Mouse (Mus musculus): ENCODE measurements around the gene Cdh23.

Cdh23 gene

DNA sequence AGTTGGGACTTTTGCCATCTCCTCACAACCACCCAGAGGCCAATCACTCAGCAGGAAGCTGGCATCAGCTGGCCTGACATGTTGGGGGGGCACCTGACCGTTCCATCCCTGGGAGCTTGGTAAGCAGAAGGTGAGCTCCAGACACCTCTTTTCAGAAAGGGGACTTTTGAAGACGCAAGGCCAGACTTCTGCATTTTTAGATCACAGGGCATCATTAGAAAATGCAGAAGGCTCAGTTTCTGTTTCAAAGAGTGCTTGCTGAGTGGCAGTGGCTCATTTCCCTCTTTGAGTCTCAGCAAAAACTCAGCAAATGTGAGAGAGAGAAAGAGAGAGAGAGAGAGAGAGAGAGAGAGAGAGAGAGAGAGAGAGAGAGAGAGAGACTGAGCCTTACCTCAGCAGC is 8.8 kb upstream of the Cdh23 start:
- DNase-seq: no peak

DNA sequence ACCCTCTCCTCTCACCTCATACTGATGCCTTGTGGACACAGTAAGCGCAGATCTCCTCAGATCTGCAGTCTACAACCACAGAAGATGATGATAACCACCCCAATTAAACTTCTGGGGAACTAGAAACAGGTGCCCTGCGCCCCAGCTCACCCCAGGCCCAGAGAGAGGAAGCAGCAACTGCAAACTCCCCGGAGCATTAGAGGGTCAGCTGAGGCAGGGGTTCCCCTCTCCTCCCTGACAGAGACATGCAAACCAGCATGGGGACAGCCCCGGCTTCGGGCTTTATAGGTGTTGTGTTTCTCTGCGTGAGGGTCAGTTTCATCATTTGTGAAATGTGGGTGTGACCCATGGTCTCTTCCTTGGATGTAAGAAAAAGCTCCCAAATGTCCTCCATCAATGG is 1.5 kb upstream of the Cdh23 start:
- DNase-seq: no peak

DNA sequence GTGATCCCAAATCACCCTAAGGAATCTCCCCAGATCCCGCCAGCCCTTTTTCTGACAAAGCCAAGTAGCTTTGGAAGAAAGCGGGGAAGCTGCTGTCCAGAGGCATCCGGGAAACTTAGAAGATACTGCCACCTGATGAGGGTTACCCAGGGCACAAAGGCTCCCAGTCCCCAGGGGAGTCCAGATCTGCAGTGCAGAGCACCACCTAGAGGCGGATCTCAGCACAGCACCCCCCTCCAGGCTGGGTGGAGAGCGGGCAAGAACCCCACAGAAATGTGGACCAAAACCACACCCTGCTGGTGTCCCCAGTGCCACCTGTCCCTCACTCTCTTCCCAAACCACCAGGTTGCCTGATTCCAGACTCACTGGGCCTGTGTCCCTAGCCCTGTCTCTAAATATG is 685 bp upstream of the Cdh23 start:
- DNase-seq: peak; percentile 20

DNA sequence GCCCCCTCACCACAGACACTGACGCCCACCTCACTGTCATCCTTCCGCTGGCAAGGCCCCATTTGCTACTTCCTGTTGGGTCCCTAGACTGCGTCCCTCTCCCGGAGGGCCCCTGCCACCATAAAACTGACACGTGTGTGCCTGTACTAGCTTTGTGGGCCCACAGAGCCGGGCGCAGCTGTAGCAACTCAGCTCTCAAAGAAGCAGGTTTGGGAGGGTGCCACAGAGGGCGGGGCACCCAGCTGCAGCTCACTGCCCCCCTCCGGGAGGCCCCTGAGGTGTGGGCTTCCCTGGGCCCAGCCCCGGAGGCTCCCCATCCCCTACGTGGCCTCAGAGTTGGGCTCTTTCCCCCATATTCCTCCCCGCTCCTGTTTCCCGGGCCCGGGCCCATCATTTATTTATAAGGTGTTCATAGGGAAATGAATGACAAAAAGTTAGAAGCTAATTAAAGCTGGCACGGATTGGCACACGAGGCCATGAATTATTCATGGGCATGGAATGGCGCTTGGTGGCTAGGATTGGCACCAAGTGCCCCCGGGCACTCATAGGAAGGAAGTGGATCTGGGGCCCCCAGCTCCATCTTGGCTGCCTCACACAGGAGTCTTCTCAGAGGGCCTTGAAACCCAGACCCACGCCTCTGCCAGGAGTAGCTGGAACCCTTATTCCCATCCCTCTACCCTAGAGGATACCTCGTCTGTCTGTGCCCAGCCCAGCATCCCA is 4.5 kb downstream of the Cdh23 start:
- DNase-seq: no peak

DNA sequence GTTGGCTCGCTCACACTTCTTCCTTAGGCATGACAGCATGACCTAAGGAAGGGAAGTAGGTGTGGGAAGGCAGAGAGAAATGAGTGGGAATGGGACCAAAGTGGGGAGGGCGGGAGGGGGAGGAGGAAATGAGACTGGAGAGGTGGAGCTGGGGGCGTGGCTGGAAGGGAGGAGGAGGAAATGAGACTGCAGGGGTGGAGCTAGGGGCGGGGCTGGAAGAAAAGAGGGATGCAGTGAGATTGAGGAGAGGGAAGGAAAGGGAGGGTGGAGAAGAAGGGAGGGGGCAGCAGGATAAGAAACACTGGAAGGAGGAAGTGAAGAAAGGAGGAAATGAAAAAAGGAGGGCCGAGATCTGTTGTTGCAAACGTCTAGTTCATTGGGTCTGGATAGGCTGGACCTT is 5.3 kb downstream of the Cdh23 start:
- no peak for DNase-seq

DNA sequence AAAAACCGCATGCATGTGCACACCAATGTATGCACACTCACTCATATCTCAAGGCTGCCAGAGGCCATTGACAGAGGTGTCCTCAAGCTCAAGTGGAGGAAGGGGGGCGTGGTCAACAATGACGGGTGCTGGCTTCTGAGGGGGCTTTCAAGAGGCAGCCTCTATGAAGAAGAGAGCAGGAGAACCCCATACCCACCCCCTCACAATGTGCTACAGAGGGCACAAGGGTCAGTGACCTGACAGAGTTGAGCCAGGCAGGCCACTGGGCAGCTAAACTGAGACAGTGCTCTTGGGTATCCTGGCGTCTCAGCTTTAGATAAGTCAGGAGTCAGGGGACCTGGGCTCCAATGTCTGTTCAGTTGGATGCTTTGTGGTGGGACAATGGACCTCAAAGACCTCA is 6.9 kb downstream of the Cdh23 start:
- DNase-seq: no peak

DNA sequence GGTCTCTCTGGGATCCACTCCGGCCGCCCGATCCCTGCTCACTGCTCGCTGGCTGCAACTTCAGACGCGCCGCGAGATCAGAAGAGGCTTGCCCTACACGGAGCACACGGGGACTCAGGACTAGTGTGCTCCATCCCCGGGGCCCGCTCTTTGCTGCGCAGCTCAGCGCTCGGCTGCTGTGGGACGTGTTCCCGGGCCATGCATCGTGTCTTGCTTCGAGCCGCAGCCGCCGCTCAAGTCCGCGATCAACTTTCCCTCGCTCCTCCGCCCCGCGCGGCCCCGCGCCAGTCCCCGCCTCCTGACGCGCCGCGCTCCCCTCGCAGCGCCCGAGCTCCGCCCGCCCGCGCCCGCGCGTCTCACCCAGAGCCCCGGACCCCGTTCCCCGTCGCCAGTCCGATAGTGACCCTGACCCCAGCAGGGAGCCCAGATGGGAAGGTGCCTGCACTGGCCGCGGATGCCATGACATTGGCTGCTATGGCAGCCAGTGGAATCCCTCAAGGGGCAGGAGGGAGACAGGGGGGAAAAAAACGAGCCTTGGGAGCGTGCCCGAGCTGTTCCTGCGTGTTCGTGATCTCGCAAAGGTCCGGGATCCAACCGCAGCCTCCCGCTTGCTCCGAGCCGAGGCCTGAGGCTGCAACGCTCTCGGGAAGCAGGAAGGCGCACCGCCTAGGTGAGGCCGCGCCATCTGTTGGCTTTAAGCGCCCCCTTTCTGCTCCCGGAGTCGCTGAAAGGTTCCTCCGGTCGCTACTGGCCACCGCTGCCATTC is 9.1 kb downstream of the Cdh23 start:
- DNase-seq: peak; percentile 43

DNA sequence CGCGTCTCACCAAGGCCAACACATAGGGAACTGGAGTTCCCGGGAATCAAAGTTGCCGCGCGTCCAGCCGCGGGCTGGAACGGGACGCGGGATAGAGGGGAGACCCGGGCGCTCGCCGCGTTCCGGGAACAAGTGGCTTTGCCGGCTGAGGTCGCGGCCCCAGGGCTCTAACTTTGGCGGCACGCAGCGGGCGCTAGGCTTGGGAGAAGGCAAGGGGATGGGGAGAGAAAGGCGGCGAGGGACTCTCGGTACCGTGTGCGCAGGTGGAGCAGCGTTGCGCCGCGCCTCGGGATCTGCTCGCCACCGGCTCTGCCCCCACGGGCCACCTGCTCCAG is 9.7 kb downstream of the Cdh23 start:
- no peak for DNase-seq

DNA sequence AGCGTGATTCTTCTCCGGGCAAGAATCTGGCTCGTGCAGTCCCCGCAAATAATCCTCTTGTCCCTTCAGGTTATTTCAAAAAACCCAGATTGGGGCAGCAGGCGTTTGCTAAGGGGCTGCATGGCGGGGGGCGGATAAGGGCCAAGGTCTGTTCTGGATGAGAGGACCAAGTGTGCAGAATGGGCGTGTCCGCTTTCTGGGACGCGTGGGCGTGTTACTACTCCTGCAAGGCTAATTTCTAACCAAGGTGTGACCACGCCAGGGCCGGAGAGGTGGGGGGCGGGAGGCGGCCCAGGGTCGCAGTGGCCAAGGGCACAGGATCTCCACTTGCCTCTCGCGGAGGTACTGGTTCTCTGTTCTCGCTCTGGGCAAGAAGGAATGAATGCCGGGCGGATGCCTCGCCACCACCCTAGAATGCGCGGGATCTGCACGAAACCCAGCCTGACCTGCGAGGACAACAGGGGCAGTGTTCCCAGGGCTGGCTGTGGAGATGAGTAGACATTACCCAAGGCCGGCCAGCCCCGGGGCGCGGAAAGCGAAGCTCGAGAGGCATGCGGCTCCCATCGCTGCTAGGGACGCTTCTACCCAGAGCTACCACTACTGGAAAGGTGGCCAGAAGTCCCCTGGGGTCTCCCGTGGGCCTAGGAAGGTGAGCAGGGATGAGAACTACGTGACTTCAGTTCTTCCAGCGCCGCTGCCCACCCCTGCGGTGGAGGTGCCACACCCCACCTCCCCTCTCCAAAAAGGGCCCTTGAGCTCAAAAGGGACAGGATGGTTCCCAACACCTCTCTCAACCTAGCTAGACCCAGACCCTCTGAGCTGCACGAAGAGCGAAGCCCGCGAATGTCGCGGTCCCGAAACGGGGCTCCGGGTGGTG is 10.3 kb downstream of the Cdh23 start:
- DNase-seq: no peak

DNA sequence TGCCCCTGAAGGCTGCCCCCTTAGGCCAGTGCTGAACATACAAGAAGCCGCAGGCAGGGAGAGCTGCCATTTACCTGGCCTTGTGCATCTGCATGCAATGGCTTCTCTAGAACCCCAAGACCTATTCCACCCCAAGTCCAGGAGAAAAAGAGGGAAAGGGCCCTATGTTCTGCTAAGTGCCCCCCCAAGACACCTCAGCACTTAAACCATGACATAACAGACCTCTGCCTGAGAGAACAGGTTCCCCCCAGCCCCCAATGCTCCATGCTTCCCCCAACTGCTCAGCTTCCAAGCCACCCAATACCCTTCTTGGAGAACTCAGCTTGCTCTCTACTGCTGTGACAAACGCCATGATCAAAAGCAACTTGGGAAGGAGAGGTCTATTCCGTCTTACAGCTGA is 17.4 kb downstream of the Cdh23 start:
- DNase-seq: no peak

DNA sequence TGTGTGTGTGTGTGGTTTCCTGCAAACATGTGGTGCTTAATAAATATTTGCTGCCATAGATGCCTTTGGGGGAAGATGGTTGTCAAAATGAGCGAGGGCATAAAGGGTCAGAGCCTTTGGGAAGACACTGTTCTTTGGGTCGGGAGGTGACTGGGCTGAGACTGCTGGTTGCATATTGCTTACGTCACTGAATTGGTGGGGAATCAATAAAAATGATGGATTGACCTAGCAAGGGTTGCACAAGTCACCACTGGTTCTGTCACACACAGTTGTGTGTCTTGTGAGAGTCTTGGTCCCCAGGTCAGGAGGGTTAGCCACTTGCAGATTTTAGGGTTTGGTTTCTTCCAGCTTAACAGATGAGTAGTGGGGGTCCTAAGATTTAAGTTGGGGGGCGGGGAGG is 19.0 kb downstream of the Cdh23 start:
- DNase-seq: no peak

DNA sequence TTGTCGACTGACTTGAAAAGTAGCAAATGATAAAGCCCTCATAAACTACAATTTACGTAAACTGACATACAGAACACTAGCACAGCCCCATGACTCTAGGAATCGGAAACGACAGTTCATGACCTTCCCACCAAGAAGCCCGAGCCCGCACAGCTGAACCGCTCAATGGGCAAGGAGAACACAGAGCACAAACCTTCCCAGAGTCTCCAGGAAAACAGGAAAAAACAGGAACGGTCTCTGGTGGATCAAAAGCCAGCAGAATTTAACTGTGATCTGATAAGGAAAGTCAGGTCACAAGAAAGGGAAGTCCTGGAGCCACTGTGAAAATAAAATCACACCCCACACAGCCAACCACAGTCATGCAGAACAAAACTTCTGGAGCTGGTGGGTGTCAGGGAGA is 26.1 kb downstream of the Cdh23 start:
- DNase-seq: no peak

DNA sequence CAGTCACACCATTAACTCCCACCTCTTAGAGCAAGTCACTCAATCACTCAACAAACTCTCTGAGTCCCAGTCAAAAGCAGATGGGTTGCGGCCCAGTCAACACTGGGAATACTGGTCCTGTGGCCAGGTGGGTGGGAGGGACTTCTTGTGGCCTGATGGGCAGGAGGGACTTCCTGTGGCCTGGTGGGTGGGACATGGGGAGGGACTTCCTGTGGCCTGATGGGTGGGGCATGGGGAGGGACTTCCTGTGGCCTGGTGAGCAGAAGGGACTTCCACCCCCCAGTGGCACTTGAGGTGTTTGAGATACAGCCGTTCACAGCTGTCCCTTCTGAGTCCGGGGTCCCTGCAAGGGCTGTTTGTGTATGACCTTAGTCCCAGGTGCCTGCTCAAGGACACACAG is 27.7 kb downstream of the Cdh23 start:
- DNase-seq: no peak

DNA sequence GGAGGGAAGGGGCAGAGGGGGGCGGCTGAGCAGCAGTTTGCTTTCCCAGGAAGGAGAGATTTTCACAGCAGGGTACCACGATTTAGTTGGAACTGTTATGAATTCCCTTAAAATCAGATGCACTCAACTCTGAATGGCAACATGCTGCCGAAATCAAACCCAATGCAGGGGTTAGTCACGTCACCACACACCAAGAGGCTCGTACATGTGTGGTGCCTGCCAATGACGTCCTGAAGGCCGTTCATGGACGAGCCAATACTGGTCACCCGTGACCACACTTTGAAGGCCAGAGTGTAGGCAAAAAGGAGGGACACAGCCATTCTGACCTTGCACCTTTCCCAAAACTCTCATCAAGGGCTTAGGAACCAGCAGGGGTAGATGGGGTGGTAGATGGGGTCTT is 35.3 kb downstream of the Cdh23 start:
- no peak for DNase-seq

DNA sequence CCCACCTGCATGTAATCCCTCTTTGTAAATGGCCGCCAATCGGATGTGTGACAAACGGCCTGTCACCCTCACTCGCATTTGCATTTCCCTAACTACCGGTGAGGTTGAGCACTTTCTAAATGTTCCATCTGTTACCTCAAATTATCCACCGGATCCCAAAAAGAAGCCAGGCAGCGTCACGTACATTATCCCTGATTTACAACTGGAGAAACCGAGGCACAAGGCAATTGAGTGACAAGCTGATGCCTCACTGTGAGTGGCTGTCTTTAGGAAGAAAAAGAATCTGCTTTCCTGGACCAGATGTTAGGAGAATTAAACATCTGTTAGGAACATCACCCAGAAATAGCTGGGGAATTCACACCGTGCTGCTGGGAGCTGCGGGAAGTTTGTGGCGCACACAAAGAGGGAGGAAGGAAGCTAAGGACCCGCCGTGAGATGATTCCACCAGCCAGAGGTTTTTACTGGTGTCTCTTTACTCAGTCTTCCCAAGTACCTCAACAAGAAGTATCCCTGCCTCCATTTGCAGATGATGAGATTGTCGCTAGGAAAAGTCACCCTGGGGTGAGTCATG is 36.8 kb downstream of the Cdh23 start:
- DNase-seq: no peak

DNA sequence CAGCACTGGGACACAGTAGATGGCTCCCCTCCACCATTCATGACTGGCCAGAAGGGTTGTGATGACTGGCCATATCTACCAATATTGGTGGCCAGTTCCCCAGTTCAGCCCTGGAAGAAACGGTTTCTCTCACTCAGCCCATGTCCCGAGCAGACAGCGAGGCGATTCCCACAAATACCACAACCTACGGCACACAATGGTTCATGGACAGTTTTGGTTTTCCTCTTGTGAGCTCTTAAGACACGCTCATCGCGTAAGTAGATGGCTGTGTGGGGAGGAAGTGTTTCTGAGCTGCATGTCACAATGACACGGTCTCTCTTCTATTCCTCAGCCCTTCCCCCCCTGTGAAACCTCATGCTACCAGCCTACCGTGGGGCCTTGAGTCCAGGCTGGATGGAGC is 38.1 kb downstream of the Cdh23 start:
- no peak for DNase-seq

DNA sequence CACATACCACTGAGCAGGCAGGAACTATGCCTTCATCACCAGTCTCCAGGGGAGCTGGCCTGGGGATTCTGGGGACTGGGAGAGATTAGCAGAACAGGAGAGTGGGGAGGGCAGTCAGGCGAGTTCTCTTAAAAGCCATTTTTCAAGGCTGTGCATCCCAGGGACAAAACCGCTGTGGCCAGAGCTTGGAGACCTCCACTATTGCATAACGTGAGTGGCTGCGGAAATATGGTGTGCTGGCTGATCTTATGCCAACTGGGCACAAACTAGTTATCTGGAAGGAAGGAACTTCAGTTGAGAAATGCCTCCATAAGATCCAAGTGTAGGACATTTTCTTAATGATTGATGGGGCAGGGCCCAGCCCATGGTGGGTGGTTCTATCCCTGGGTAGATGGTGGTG is 42.6 kb downstream of the Cdh23 start:
- DNase-seq: no peak

DNA sequence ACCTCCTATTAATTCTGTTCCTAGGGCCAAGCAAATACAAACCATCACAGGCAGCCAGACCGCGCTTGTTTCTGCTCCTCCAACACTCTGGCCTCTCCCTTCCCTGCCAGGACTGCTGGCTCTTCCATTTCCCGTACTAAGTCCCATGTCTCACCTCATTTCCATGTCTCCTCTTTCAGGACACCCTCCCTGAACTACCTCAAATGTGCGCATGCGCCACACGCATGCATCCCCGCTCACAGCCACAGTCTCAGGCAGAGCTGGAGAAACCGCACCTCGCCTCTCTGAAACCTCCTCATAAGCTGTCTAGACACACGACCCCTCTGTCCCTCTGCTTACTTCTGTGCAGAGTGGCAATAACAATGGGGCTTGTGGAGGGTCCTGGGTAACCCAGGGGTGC is 43.2 kb downstream of the Cdh23 start:
- DNase-seq: no peak

DNA sequence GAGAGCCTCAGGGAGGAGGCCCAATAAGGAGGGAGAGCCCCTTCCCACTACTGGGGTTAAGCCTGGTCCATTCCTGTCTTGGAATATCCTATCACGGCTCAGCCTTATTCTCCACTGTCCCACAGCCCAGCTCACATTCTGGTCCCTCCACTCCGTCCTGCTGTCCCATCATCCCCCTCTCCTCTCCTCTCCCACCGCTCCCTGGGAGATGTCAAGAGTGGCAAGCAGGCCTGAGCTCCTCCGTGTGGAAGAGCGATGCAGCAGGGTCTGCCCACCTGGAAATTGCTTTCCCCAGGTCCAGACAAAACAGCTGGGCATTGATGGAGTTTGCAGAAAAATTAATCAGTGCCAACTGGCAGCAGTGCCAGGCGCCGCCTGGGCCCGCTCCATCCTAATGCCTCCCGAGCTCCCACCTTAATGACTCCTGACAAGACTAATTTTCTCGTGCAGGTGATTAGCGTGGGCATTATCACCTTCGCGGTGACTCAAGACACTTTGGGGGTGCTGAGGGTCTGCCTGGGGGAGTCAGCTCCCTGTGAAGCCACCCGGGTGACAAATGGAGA is 52.1 kb downstream of the Cdh23 start:
- DNase-seq: no peak

DNA sequence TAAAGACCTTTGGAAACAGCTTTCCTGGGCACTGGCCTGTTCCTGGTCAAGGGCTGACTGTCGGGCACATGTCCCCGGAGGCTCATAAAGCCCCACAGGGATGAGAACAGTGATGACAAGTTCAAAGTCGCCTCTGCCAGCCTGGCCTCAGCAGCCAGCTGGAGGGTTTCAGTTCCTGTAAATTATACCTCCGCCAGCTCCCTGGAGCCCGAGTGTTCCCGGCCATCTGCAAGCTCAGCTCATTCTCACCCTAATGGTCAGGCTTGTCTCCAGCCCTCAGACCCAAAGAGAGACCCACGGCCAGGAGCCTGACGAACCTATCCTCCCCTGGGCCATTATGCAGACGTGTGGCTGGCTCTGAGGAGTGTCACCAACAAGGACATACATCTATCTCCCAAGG is 57.0 kb downstream of the Cdh23 start:
- peak; percentile 25 for DNase-seq

DNA sequence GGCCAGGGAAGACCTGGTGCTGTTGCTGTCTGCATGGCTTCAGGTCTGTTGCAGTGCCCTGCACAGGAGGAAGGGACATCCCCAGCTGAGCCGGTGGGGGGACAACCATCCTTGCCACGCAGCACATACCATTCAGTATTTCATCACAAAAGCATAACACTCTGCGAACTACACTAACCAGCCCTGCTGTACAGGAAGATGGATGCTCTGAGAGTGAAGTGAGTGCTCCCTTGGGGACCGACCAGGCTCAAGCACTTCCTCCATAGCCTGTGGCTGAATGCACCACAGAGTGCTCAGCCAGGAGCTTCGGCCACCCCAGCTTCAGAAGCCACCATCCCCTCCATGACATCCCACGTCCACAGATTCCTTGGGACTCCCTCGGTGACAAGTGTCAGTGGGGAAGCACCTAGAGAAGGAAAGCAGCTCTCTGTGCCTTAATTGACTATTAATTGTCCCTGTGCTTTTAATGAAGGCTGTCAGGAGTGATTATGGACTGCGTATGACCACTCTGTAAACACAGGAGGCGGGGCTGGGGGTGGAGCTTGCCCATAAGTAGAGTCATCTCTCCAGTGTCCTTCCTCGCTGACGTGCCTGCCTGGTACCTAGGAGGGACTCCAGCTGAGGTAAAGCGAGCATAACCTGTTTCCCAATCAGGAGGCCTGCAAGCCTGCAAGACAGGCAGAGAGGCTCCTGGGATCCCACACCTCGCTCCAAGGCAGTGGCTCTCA is 60.6 kb downstream of the Cdh23 start:
- no peak for DNase-seq

DNA sequence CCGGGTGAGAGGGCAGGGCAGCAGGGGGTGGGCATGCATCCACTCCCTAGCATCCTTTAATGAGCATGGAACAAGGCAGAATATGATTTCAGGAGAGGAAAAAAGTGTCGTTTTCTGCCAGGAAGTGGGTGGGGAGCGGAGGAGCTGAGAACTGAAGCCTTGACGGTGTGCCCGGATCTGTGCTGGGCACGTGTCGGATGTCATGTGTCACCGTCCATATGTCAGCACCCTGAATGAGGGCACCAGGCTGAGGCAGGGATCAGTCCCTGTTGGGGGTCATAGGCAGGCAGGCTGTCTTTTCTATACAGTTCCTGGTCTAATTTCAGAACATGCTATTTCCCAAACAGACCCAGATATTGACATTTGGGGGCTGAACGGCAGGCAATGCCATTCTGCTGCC is 61.9 kb downstream of the Cdh23 start:
- peak; percentile 72 for DNase-seq

DNA sequence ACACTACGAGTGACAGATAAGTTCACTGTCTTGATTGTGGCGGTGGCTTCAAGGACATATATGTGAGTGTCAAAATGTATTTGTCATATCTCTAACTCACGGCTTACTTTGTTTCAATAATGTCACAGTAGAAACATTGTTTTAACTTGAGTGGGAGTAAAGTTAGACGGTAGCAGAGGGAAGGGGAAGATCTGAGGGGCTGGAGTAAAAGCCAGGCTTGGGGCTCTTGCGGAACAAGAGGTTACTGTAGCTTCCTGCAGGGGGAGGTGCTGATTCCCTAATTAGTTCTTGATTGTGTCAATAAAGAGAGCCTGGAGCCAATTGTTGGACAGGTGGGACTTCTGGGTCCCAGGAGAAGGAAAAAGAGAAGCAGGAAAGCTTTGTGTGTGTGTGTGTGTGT is 70.2 kb downstream of the Cdh23 start:
- DNase-seq: no peak
